Mouse (Mus musculus) natural killer cell, adult 2 months (primary cell): ENCODE results near the gene Tsga10.
"Not testable (repeated sequence)": the region's sequence is repeated elsewhere in the genome, so short reads cannot be mapped to it uniquely, and the experiment has no call there.

ENCODE experiments used
- DNase-seq, 2 experiments: peaks; one replicate each; pipeline ENCODE4 v3.0.0; 2022; ENCODE audit warnings: low spot score in 2 of 2

Tsga10 gene

DNA sequence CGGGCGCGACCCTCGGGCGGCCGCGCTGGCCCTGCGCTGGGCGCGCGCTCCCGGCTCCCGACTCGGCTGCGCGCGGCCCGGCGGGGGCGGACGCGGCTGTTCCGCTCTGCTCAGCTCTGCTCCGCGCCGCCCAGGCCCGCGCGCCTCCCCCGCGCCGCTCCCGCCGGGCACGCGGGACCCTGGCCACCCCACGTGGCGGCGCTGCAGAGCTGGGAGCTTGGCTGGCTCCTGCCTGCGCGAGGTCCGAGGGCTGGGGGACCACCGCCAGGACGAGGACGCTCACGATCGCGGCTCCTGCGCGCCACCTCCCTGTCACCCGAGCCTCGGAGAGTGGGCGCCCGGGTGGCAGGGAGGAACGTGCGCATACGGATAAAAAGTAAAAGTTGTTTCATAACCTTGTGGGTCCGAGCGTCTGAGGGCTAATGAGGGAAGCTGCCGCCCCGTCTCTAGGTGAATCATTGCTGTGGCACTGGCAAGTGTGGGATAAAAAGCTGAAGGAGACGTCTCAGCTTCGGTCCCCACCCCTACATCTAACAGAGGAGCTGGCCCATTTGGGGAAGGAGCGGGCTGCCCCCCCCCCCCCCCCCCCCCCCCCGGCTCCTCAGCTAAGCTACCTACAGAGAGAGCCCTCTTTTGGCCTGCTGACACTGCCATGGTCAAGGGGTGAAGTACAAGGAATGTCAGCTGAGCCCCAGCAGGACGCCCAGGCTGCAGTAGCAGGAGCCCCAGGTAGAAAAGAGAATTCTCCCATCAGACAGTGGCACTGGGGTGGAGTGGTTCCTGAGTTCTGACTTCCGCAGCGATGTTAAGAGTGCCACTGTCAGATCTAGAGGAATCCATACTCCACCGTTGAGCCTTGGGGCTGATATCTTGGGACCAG lies 146.2 kb downstream of the Tsga10 start, which contains the start of gene 2010300C02Rik:
TSS of gene 2010300C02Rik (minus strand) at position 325 of the 880 bp plus-strand sequence.
- DNase-seq = no peak

DNA sequence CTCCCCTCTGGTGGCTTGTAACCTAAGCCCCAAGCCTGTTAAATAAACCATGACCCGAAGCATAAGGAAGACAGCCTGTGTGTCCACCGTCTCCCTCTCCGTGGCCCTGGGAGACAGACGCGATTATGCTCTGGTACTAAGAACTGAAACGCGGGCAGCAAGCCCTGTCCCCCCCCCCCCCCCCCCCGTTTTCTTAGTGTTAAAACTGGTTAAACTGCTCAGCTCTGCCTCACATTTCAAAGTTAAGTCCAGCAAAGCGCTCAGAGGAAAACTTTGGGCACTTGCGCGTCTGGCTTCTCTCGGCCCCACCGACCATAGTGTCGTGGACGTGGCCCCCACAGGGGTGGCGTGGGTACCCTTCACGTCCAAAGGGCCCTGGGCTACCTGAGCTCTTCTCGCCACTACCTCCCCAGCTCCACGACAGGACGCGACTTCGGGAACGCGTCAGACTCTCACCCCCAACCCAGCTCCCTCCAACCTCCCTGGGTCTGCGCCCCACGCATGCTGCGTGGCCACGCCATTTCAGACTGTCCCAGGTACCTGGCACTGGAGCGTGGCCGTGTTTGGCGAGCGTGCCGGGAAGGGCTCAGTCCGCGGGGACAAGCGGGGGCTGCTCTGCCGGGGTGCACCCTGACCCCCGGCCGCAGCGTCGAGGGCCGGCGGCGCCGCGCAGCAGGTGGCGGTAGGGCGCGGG lies 147.1 kb downstream of the Tsga10 start:
- DNase-seq = no peak

DNA sequence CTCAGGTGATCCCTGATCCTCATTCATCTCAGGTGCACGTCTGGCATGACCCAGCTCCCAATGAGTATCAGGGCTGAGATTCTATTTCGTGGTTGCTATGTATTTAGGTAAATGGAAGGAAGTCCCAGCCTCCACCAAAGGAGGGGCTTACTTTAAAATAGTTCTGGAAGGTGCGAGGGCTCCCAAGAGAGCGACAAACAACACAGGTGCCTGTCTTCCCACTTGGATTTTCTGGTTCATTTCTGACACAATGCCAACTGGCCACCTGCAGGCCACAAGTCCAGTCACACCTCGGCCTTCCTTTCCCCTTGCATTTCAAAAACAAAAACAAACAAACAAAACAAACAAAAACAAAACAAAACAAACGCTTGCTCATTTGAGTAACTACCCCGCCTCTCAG lies 147.7 kb downstream of the Tsga10 start:
- DNase-seq = no peak

DNA sequence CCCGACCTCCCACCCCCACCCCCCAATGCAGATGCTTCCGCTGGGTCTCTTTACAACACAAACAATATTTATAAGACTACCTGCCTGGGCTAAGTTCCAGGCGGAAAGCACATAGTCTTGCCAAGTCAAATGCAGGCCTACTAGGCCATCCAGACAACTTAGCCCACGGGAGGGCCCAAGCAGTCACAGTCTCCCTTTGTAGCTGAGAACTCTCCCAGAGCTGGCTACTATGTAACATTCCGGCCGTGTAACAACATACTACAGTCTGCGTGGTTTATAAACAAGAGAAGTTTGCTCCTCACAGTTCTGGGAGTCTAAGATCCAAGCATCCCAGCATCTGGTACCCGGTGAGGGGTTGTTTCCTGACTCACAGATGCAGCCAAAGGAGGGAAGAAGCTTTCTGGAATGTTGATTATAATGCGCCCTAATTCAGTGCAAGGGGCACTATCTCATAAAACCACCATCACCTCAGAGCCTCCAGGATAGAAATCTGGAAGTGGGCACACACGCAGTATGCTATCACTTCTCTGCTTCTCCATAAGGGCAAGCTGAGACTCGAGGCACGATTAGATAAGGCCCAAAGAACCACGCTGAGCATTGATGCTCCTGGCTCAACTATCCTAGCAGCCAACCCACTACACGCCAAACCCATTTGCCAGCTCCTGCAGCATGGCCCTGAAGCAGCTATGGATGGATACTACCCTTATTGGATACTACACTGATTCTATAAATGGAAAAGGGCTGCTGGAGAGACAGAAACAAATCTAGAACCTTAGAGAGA lies 148.6 kb downstream of the Tsga10 start:
- DNase-seq = no peak

DNA sequence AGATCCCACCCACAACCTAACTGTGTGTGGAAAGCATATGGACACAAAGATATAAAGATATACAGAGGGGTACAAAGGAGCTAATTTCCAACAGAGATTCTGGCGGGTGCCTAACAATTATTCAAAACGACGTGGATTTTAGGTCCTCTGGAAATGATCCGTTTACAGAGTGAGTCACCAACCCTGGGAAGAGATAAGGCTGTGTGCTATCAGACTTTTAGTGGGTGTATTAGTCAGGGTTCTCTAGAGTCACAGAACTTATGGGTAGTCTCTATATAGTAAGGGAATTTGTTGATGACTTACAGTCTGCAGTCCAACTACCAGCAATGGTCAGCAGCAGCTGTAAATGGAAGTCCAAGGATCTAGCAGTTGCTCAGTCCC lies 153.9 kb downstream of the Tsga10 start:
- DNase-seq = not testable (repeated sequence)

DNA sequence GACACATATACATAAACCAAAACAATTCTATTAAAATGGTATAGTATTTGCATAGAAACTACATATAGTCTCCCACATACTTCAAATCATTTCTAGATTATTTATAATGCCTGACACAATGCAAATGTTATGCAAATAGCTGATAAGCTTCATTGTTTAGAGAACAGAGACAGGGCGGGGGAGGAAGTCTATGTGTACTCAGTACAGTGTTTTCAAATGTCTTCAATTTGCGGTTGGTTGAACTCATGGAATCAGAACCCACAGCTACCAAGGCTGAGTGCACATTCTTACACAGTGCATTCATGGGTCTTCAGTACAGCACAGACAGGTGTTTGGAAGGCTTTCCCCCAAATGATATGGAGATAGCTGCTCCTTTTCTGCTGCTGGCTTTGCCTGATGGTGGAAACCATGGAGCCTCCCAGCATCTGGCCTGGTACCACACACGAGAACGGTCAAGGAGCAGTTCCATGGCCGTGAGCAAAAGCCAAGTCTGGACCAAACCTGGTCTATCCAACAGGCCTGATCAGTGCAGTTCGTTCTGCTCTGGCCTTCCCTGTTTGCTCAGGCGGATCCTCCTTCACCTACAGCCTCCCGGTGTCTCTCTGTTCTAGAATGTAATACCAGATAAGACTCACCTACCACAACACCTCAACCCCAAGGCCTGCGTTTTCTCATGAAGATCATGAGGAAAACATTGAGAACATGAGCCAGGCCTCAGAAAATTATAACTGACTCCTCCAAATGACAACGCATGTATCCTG lies 154.5 kb downstream of the Tsga10 start:
- DNase-seq = no peak

DNA sequence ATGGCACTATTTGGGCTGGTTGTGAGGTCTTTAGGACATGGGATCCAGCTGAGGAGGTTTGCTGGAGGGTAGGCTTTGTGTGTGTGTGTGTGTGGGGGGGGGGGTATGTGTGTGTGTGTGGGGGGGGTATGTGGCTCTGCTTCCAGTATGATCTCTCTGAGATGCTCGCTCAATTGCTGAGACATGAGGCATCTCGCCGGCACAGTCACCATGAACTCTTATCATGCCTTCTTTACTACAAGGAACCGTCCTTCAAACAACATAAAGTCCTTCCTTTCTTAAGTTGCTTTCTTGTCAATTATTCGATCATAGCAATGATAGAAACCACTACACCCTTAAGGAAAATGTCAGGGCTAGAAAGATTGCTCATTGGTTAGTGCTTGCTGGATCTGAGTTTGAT lies 155.1 kb downstream of the Tsga10 start:
- no peak for DNase-seq

DNA sequence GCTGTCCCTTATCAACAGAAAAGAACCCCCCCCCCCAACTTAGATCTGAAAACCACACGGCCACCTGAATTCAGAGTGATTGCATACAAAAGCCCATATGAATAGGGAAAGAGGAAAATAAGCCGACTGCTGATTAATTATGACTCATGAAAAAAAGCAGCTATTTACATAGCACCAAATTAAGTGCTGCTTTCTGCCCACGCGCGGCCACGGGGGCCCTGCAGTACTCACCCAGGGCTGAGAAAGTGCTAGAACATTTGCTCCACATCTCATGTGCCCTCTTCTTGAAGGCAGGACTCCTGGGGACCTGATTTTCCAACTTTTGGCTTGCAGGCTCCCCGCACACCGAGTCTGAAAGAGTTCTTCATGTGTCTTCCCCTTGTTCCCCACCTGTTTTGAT lies 156.5 kb downstream of the Tsga10 start:
- DNase-seq = no peak

DNA sequence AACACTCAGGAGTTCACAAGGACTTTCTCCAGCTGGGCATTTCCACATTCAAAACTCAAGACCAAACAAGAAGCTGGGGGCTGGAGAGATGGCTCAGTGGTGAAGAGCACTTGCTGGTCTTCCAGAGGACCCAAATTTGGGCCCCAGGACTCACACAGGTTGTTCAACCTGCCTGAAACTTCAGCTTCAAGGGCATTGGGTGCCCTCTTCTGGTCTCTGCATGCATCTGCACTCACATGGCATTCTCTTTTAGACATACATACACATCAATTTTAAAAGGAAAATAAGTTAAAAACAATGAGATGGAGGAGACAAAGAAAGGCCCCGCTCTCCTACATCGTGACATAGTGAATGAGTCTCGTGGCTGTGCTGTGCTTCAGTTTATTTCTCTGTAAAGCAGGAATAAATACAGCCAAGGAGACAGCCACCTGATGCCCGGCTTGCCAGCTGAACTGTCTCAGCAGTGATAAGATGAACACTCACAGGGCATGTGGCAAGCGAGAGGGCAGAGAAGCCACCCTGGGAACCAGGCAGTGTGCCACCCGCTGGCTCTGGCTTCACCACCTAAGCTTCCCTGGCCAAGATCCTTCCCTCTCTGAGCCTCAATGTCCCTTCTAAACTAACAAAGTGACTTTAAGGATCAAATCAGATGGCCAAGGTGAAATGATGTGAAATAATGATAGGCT lies 157.8 kb downstream of the Tsga10 start:
- DNase-seq = no peak
